Mouse (Mus musculus) hindbrain, postnatal 0 days (tissue): Measurements from ENCODE around the gene Erv3. TPM values are rescaled to one million over a fixed set of nuclear protein-coding genes. Genes with fewer than 3 reads are reported as not detected.
A peak's percentile ranks its signal among the peaks of the same experiment; 100 is the strongest.

ENCODE experiments used
- ATAC-seq: fragments of 200-750 bp; cut with Nextera tagmentation; 2 replicates; pipeline ENCODE4 v1.8.0; 2017; ENCODE audit warnings: mild to moderate bottlenecking, moderate TSS enrichment, moderate library complexity
- DNase-seq: peaks from one replicate; pipeline ENCODE4 v3.0.0-alpha.2; 2015; ENCODE audit warnings: low spot score
- H3K27ac ChIP-seq: fragments of 300-500 bp; sonication (generic); 2 replicates; pipeline ENCODE4 v1.5.1; 2014; ENCODE audit warnings: mild to moderate bottlenecking
- H3K27me3 ChIP-seq: fragments of 300-500 bp; sonication (generic); 2 replicates; pipeline ENCODE4 v1.6.1; 2014; ENCODE audit warnings: low read length, mixed read lengths; ENCODE audit not compliant: insufficient read depth
- H3K36me3 ChIP-seq: fragments of 300-500 bp; sonication (generic); 2 replicates; pipeline ENCODE4 v1.6.1; 2014; ENCODE audit warnings: low read length, mixed read lengths; ENCODE audit not compliant: insufficient read depth
- H3K4me1 ChIP-seq: fragments of 300-500 bp; sonication (generic); 2 replicates; pipeline ENCODE4 v1.6.1; 2014; ENCODE audit warnings: antibody characterized with exemption, low read length, mixed read lengths; ENCODE audit not compliant: insufficient read depth
- H3K4me2 ChIP-seq: fragments of 300-500 bp; sonication (generic); 2 replicates; pipeline ENCODE4 v1.6.1; 2014; ENCODE audit warnings: low read depth, mild to moderate bottlenecking, low read length, moderate library complexity, mixed read lengths
- H3K4me3 ChIP-seq: fragments of 300-500 bp; sonication (generic); 2 replicates; pipeline ENCODE4 v1.5.1; 2014; ENCODE audit warnings: low read length
- H3K9ac ChIP-seq: fragments of 300-500 bp; sonication (generic); replicated peaks from 2 replicates; pipeline ENCODE4 v1.6.1; 2014; ENCODE audit warnings: mild to moderate bottlenecking, low read length, moderate library complexity, mixed read lengths
- H3K9me3 ChIP-seq: fragments of 300-500 bp; sonication (generic); 2 replicates; pipeline ENCODE4 v1.6.1; 2016; ENCODE audit warnings: low read length, mixed read lengths
- CTCF ChIP-seq: IDR thresholded peaks from 2 replicates; pipeline ENCODE4 v1.5.1; 2016; ENCODE audit warnings: antibody characterized with exemption, control low read depth, low read depth
- WGBS: fragments of 180-500 bp; shearing (Covaris S2); extraction: QIAGEN DNeasy Blood & Tissue Kit; methylation state at CpG from one replicate; pipeline ENCODE4 v1.1.7; 2014; 5-methylcytosine and 5-hydroxymethylcytosine counted together
- polyA plus RNA-seq: library from polyadenylated mRNA; unstranded; fragments of >200 nt; fragmentation: Nextera tagmentation; extraction: Ambion mirVana; gene quantifications from 2 replicates; pipeline ENCODE4 v1.2.1, GENCODE M21; 2015
- total RNA-seq: library from RNA; depleted of rRNA; stranded (reverse); fragments of >200 nt; gene quantifications from 2 replicates; pipeline ENCODE4 v1.2.3, GENCODE M21; 2014

Erv3 gene
- total and polyA plus RNA-seq, 2 experiments from 2014 or later, result 0.04 TPM; not detected in 1

DNA sequence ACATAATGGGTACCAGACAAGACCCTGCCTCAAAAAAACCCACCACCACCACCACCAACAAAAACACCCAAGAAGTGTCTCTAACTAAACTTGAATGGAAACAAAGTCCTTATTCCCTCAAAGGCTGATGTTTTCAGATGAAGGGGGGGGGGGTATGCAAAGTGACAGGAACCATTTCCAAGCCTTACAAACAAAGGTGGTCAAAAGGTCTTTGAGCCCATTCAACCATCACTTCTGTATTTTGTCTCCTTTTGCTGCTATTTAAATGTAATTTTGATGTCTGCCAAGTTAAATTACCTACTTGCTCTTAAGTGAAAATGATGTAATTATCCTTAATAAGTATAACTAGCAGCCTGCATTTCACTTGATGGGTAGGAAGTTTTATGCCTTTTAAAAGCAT, 7.1 kb upstream of the Erv3 start:
- Histone ChIP-seq H3K9me3 (no peaks in the 10 kb centered on the region), H3K4me2 (no peak overlapping the region), H3K27ac (no peak overlapping the region), H3K27me3 (no peaks in the 10 kb centered on the region), H3K9ac (no peak overlapping the region), H3K4me3 (no peak overlapping the region), H3K4me1 (0 out of 2 replicates have a peak, but pooled peaks cover 5% of the 10 kb centered on the region), H3K36me3 (no peaks in the 10 kb centered on the region)
- DNase-seq (no peak), ATAC-seq (no peak)
- no peak for TF ChIP-seq CTCF

DNA sequence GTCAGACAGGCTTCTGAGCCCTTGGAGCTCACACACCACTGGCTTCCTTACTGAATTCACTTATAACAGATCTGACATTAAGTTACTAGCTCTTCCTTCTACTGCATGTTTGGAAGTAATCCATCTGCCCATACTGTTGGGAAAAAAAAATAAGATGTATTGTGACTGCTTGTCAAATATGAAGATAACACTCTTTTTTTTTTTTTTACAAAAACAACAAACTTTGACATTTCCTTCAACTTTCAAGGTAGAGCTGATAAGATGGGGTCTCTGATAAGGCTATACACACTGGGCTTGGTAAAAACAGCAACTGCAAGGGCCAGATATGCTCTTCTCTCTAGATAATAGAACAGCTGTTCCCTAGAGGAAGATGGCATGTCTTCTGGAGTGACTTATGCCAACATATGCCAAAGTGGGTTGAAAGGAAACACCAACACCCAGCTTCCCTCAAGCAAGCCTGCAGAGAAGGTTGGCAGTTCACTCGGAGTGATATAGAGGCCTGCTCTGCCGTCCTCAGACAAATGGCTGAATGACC, 4.8 kb upstream of the Erv3 start:
- ATAC-seq (no peak), DNase-seq (no peak)
- no peak overlapping the region for H3K9ac ChIP-seq
- 0 out of 2 replicates have a peak, but pooled peaks cover 5% of the 10 kb centered on the region for H3K4me1 ChIP-seq
- H3K27me3 ChIP-seq, result no peaks in the 10 kb centered on the region
- no peak for TF ChIP-seq CTCF
- no peak overlapping the region for H3K27ac ChIP-seq
- H3K9me3 ChIP-seq, result no peaks in the 10 kb centered on the region
- H3K4me2 ChIP-seq, result no peak overlapping the region
- H3K36me3 ChIP-seq, result no peaks in the 10 kb centered on the region
- no peak overlapping the region for H3K4me3 ChIP-seq
- WGBS, result 90% methylated on average over 2 of the region's 2 CpGs

DNA sequence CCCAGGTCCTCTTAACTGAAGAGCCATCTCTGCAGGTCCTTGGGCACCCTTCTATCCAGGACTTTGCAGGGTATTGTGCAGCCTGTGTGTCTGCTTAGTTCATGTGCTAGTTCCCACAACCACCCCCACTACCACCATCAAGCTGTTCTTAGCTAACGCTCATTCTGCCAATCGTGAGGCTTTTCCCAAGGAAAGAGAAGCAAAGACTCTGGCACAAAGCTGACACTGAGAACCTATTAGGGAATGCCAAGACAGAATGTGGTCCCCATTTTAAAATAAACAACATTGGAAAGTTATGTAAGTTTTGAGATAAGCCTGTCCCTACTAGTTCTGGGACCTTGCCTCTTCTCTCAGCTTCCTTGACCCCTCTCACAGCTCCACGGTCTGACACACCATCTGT, 3.9 kb upstream of the Erv3 start:
- no peak overlapping the region for H3K27ac ChIP-seq
- 61% methylated on average over 3 of the region's 3 CpGs for WGBS

DNA sequence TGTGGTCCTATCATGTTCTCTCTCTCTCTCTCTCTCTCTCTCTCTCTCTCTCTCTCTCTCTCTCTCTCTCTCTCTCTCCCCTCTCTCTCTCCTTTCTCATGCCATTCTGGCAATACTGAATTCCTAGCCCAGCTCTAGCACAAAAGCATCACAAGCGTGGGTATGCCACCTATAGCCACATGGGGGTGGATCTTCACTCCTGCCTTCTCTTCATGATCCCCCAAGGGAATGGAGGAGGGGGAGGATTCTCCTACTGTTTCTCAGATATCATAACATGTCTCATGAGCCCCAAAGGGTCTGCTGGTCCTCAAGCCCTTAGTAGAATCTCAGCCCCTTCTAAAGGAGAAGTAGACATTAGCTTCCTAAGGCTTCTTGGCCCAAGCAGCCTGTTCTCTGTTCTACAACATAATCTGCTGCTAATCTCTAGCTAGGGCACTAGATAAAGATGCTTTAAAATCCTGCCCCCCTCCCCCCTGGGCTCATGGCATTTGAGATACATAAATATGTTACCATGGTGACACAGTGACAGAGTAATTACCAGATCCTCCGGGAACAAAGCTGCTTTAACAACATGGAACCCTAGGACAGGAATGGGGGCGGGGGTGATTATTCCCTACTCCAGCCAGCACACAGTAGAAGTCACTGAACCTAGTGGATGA, 3.2 kb upstream of the Erv3 start:
- Histone ChIP-seq H3K27me3 (no peaks in the 10 kb centered on the region), H3K4me3 (no peak overlapping the region), H3K9ac (no peak overlapping the region), H3K27ac (no peak overlapping the region), H3K36me3 (no peaks in the 10 kb centered on the region), H3K9me3 (no peaks in the 10 kb centered on the region), H3K4me2 (no peak overlapping the region), H3K4me1 (0 out of 2 replicates have a peak, but pooled peaks cover 5% of the 10 kb centered on the region)
- WGBS, result 19% methylated on average over 3 of the region's 3 CpGs
- DNase-seq (peak; percentile 62), ATAC-seq (peak; percentile 79)
- TF ChIP-seq CTCF, result peak; percentile 28; the same call in 1 of the 2 replicates

More for the DNA sequence above, 3.9 kb upstream of the Erv3 start:
- Histone ChIP-seq H3K9me3 (no peaks in the 10 kb centered on the region), H3K27me3 (no peaks in the 10 kb centered on the region), H3K4me3 (no peak overlapping the region), H3K4me1 (0 out of 2 replicates have a peak, but pooled peaks cover 5% of the 10 kb centered on the region), H3K9ac (no peak overlapping the region), H3K4me2 (no peak overlapping the region), H3K36me3 (no peaks in the 10 kb centered on the region)
- no peak for TF ChIP-seq CTCF
- DNase-seq, result no peak
- 0 out of 2 replicates have a peak, but pooled peaks have one; percentile 15 for ATAC-seq

DNA sequence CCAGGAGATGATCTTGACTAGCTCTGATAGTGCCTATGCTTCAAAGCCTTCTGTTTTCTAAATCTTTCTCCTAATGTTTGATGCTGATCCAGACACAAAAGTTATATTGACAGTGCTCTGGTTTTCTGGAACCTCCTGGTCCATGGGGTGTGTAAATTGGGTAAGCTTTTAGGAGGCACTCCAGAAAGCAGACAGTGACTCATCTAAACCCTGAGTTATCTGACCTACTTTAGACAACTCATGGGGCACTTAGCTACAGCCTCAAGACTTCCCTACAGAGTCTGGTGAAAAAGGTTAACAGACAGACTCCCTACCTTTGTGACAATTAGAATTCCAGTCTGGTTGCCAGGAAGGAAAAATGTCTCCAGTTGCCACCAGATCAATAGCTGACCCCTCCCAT, 1.7 kb downstream of the Erv3 start:
- H3K27me3 ChIP-seq, result no peaks in the 10 kb centered on the region
- 0 out of 2 replicates have a peak, but pooled peaks cover 2% of the 10 kb centered on the region for H3K4me1 ChIP-seq
- H3K36me3 ChIP-seq, result no peaks in the 10 kb centered on the region
- no peak overlapping the region for H3K27ac ChIP-seq
- DNase-seq (no peak), ATAC-seq (no peak)
- no peak overlapping the region for H3K4me3 ChIP-seq
- H3K4me2 ChIP-seq, result no peak overlapping the region
- no peak for TF ChIP-seq CTCF
- no peak overlapping the region for H3K9ac ChIP-seq
- H3K9me3 ChIP-seq, result no peaks in the 10 kb centered on the region

DNA sequence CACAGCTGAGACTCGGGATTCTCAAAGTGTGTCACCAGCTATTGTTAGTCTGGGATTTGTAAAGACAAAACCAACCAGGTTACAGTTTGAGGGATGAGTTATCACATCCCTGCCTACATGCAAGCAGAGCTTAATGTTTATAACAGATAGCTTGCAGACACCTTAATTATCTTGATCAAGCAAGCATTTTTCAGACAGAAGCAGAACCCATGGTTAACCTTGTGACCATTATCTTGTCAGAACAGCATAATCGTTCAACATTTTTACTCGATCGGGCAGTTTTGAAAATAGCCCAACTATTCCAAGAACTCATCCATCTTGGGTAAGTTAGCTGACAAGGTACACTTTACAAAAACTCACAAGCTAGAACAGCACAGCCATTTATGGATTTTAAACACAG, 5.8 kb downstream of the Erv3 start:
- no peak for TF ChIP-seq CTCF
- no peak overlapping the region for H3K27ac ChIP-seq
- DNase-seq (no peak), ATAC-seq (no peak)
- no peaks in the 10 kb centered on the region for H3K36me3 ChIP-seq
- no peak overlapping the region for H3K9ac ChIP-seq
- 64% methylated on average over 4 of the region's 4 CpGs for WGBS
- H3K4me3 ChIP-seq, result no peak overlapping the region
- H3K9me3 ChIP-seq, result no peaks in the 10 kb centered on the region
- no peaks in the 10 kb centered on the region for H3K27me3 ChIP-seq
- no peaks in the 10 kb centered on the region for H3K4me1 ChIP-seq
- H3K4me2 ChIP-seq, result no peak overlapping the region
